Mouse (Mus musculus) testis, postnatal 10 days (tissue): ENCODE measurements at regions not wholly inside any gene's neighbourhood (a gene's known extent, or its start where the extent isn't known, plus 50 kb on each side); places are given as distances from the start of the nearest gene placed in this dataset.
A peak's percentile ranks its signal among the peaks of the same experiment; 100 is the strongest.
"Not testable (repeated sequence)": the region's sequence is repeated elsewhere in the genome, so short reads cannot be mapped to it uniquely, and the experiment has no call there.

Experiments
- DNase-seq: peaks from one replicate; pipeline ENCODE4 v3.0.0; 2021; ENCODE audit warnings: low spot score

DNA sequence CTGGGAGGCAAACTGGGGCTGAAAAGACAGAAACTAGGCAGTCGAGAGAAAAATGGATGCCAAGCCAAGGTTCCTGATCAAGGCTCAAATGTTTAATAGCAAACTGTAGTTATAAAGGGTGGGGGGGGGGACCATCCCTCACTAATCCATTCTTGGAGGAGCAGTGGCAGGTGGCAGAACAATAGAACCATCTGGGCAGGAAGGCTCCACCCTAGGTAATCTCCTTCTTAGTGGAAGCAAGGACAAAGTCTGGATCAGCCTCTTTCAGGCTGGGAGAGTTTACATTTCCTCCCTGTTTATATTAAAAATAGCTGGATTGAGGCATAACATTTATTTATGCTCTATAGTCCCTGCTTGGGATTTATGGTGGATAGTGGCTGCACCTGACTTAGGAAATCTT lies 180.8 kb downstream of the Cdh9 start:
- DNase-seq, result no peak

DNA sequence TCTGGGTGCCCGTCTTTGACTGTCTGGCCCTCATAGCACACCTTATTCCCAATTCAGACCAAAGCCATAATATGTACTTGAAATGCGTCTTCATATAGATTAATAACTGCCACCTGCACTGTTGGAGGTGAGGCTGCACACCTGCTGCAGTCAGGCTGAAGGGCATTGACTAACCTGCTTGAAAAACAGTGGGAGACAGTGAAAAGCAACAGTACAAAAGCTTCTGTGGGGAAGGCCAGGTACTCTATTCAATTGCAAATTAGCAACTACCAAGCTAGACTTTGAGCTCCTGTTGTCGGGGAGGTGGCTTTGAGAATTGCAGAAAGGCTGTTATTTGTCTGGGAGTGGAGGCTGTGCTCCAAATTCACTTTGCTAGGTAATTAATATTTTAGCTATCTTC lies 181.4 kb downstream of the Cdh9 start:
- not testable (repeated sequence) for DNase-seq

DNA sequence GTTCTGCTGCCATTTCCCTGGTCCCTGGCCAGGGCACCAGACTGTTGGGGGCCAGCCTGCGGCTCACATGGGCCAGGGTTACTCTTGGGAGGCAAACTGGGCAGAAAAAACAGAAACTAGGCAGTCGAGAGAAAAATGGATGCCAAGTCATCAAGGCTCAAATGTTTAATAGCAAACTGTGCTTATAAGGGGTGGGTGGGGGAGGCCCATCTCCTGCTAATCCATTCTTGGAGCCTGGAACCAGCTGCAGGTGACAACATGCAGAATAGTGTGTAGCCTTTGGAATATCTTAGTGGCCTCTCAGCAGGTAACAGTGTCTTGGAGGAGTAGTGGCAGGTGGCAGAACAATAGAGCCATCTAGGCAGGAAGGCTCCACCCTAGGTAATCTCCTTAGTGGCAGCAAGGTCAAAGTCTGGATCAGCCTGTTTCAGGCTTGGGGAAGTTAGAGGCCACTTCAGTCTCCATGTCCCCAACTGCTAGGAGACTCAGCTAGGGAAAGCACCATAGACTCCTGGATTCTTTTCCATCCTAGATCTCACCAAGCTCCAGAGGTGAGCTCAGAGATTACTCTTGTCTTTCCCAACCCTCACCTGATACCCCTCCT lies 186.5 kb downstream of the Cdh9 start:
- DNase-seq, result no peak

DNA sequence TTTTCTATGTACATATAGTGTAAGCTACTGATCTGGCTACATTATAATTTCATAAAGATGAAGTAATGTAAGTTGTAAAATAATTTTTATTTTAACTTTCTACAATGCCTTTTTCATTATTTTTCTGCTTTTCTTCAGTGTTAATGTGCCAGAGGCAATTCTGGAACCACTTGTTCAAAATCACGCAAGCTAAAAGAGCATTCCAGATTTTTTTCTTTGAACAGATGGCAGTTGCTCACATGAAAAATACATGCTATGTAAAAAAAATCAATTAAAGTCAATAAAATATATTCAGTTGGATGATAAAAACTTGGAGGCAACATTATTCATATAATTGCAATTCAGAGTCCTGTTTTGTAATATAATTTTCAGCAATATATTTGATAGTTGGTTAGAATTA lies 194.7 kb downstream of the Cdh9 start:
- DNase-seq, result no peak

DNA sequence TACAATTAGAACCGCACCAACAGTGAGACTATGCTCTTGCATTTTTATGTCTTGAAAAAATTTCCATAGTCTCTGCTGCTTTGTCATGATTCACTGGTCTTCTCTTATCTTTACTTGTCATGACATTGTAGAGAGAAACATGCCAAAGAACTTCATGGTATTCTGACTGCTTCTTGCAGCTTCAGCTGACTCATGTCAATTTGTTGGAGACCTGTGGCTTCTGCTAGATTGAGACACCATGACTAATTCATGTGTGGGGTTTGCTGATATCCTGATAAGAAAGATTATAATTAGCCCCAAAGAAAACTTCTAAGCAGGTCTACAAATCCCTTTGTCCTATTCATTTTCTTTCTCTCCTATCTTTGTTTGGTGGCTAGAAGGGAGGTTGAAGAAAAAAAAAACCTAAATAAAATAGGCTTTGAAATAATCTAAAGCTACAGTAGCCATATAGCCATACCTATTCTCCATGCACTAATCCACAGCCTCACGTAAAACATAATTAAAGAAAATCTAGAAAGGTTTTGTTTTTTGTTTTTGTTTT lies 204.7 kb downstream of the Cdh9 start:
- no peak for DNase-seq

DNA sequence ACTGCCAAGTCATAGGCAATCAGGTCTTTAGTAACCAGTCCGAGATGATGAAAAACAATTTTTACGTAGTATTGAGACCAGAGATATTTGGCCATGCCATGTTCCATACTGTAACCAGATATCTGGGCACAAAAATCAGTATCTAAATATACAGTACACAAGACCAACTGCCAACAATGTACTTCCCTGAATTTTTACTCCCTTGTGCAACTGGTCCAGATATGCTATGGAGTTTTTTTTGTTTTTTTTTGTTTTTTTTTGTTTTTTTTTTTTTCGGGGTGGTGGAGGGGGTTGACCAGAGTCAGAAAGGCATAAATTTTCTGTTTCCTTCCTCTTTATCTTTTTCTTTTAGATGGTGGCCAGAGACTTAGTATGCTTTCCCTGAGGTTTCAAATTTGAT lies 205.9 kb downstream of the Cdh9 start:
- no peak for DNase-seq

DNA sequence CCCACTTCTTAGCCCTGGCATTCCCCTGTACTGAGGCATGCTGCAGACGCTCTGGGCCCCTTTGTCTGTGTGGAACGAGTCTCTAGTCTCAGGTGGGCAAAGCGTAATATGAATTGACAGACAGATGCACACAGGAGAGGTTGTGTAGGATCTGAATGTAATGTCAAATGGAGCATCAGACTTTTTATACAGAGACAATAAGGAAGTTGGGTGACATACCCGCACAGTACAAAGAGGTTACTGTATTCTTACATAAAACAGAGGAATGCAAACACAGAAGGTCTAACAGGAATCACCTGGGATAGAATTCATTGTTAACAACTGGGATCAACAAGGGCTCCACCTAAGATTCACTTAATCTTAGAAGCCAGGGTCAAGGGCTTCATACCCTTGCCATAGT lies 247.3 kb downstream of the Cdh9 start:
- not testable (repeated sequence) for DNase-seq

DNA sequence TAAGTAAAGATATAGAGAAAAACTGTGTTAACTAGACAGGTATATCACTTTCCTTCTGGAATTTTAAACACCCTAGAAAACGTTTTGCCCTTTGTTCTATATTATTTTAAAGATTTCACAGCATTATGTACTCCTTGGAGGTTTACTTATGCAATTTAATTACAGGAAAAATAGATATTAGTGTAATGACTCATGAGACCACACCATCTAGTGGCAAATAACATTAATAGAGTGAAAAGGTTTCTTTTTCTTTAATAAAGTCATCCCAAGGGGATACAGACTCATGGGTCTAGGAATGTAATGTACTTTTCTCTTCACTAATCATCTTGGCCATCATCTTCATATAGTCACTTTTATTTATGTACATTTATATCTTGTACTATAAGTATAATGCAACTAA lies 262.3 kb downstream of the Cdh9 start:
- DNase-seq, result no peak

DNA sequence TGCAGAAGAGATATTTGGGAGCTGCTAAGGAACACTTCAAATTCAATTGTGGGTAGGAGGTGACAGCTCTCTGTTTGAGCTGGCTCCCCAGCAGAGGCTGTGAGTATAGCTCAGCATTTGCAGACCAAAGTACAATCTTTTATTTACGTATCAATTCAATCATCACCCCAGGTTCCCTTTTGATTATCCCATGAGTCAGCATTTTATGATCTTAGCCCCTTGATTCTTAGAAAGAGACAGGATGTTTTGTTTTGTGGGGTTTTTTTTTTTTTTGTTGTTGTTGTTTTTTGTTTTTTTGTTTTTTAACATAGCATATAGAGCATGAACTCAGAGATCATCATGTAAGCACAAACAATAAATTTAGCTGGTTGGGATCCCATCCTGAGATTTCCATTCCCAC lies 267.1 kb downstream of the Cdh9 start:
- DNase-seq, result no peak

DNA sequence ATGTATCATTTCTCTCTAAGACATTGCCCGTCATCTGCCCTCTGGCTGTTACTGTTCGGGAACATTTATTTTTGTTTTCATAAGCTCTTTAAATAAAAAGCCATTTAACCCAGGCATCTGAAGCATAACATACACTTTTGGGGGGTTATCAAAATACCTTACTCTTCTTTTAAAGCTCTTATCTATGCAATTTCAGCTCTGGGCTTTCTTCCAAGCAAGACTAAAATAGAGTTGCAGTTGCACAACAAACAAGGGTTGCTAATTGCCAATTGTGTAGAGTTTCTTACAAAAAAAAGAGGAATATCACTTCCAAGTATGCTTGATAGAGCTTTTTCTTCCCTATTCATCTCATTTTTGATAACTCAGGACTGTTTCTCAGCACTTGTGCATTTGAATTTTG lies 277.6 kb downstream of the Cdh9 start:
- no peak for DNase-seq

DNA sequence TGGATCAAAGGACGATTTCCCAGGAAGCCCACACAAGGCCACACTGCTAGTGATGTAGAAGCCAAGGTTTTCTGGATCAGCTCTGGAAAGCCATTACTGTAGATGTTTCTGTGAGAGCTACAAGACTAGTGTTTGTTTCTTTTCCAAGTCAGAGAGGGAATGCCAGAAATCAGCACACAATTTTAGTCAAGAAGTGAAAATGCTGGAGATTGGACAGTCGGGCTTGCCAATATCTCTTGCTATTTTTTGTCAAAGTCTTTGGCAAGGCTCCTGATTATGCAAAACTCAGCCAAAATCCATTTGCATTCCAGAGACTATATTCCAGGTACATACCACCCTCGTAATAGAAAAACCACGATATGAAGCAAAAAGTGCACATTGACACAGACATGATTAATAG lies 279.3 kb downstream of the Cdh9 start:
- no peak for DNase-seq

DNA sequence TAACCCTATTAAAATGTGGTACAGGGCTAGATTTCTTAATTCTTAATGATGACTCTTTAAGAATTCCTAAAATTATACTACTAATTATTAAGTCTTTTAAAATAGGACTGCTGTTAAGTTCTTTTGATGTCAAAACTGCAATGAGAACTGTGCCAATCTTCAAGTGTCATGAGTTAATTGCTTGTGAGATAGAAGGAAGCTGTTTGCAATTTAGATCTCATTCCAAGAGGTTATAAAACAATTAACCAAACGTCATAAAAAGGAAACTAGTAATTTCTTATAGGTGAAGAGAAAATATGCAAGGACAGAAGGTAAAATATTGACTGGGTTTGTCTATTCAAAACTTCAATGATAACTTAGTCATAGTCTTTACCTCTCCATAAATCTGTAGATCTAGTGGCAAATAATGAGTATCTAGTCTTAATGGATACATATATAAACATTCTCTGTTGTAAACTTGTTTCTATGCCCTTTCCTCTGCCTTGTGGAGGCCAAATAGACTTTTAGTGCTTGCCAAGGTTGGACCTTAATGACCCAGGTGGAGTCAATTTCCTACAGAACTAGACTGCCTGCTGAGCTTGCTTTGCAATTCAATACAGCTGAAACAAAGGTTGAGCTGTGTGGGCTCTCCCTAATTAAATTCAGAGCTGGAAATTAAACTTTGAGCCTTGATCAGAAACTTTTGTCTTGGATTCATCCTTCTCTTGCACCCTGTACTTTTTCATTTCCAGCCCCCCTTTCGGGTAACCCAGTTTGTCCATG lies 320.5 kb downstream of the Cdh9 start:
- no peak for DNase-seq

DNA sequence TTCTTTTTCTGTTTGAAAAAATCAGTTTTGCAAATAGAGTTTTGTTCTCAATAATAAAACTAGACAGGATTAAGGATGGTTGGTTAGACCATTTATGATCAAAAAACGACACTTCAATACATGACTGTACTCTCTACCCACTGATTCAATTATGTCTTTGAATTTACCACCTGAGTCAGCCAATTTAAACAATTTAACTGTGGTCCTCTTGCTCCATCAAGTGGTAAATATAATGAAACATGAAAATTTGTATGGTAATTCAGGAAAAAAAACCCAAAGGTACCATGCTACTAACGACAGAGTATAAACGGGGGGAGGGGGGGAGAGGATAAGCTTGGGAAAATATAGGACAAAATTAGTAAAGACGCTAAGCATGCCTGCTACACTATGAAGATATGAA lies 341.2 kb downstream of the Cdh9 start:
- DNase-seq, result no peak

DNA sequence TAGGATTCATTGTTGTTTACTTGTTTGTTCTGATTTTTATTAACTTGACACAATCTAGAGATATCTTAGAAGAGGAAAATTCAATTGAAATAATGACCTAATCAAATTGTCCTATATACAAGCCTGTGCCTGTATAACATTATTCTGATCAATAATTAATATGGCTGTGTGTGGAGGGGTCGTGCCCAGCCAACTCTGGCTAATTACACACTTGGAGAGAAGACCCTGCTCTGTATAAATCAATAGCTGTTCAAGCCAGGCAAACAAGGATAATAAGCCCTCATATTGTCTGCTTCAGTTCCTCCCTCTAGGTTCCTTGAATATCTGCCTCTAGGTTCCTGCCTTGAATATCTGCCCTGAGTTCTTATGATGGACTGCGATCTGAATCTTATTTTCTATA lies 355.5 kb downstream of the Cdh9 start:
- DNase-seq, result no peak

DNA sequence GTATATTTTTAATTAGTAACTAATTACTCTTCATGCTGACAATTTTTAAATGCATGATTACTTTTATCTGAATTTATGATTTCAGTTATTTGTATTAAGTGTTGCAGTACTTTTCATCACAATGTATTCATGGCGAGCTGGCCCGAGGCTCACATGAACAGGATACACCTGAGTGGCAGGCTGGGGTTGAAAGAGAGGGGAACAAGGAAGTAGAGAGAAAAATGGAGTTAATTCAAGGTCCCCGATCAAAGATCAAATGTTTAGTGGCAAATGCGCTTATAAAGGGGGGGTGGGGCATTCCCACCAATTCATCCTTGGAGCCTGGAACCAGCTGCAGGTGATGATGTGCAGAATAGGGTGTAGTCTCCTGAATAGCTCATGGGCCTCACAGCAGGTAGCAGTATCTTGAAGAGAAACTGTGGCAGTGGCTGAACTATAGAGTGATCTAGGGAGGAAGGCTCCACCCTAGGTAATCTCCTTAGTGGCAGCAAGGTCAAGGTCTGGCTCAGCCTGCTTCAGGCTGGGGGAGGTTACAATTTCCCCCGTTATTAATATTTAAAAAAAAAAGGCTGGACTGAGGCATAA lies 360.2 kb downstream of the Cdh9 start:
- DNase-seq, result no peak

DNA sequence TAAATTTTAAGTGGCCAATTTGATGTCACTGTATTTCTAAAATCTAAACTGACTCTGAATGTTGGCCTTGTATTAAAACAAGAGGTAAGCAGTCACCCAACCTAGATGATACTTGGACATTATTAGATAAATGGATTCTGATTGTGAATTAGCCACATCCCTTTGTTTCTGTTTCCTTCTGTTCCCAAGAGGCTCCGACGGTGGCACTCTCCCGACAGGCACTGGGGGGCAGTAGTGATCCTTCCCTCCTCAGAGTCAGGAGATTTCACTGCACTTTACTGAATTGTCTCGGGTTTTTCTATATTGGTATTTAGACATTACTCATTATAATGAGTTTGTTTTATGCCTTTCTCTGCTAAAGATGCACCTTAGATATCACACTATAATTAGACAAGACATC lies 370.4 kb downstream of the Cdh9 start:
- peak; percentile 68 for DNase-seq

DNA sequence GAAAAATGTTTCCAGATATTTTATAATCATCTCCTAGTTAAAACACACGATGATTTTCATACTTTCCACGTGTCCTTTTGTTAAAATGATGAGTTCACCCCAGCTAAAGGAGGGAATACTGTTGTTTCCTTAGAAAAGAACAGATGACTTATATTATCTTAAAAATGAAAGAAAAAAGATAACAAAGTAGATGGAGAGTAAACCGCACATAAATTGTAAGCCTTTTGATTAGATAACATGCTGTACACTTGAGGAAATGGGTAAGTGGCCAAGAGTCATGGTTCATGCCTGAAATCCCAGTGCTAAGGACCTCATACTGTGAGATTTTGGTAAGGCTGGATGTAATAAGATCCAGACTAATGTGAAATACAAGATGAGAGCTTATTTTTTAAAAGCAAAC lies 372.6 kb downstream of the Cdh9 start:
- DNase-seq, result no peak

DNA sequence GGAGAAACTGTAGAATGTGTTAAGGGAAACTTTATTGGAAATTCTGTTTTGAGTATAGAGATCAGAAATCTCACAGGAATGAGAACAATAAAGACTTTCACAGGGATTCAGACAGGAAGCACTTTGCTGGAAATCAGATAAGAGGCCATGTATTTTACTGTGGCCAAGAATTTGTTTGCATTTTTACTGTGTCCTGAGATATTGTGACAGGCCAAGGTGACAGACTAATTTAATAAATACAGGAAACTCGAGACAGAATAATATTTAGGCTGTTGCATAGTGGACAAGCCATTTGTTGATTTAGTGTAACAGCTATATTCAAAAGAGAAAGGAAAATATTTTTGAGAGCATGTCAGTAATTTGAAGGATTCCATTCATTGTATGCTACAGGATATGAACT lies 407.2 kb downstream of the Cdh9 start:
- DNase-seq, result no peak

DNA sequence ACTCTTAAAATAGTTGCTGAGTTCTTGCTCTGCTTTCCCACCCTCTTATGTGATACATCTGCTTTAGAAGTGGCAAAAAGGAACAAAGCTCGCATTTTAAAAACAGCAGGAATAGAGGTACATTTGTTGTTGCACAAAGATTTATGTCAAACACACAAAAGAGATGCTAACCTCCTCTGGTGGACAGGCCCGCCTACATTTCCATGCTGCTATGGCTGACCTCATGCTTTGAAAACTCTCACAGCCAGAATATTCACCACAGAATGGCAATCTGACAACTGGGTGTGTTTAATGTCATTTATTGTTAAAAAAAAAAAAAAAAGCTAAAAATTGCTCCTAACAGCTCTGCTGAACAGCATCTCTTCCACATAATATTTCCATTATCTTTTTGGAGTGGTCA lies 451.6 kb downstream of the Cdh9 start:
- no peak for DNase-seq

DNA sequence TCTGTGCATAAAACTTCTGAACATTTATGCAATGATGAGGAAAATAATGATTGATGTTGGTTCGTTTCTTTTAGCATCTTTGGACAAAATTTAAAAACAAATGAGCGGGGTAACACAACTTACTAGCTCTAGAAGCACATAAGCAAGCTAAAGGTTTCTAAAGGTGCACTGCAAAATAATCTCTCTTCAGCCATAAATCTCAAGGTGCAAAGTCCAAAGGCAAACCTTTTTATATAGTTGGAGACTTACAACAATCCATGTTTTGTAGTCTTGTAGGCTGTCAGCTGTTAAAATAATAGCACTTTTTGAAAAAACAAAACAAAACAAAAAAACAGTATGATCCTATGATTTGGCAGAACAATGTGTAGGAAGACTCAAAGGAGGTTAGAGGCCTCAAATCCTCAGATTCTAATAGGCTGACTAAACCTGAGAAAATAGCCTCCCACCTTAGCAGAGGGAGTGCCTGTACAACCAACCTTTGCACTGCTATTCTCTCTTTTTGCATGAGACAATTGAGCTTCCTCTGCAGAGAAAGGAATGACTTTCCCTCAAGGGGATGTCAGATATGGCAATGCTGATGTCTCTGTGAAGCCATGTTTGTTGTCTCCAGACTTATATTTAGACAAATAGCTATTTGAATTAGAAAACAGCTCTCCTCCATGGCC lies 452.9 kb downstream of the Cdh9 start:
- no peak for DNase-seq

DNA sequence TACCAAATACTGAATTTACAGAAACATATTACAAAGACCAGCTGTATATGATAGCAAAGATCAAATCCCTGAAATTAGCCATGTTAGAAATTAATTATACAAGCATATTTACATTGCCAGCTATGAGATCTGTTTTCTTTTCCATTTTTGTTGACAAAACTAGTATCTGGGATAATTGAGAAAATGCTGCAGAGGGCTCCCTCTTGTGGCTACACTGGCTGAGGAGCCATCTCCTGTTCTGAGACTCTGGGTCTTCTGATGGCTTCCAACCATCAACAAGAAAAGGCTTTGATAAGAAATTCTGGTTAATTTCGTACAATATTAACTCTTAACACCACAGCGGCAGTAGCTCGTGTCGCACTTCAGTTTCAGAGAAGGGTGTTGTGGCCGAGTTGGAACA lies 466.9 kb downstream of the Cdh9 start:
- peak; percentile 45 for DNase-seq

DNA sequence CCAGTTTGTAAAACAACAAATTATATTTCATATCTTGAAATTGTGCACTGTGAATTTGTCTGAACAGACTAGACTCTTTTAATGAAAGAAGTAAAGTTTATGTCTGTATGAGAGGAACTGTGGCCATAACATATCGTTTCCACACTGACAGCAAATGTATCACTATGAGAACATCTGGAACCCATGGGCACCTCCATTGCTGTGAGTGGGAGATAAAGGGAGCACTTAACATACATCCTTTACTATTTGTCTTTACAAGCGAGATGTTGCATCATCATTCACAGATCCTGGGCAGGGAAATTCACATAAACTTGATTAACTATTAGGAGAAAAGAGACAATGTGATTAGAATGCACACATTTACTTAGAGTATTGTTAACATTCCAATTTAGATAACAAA lies 476.2 kb downstream of the Cdh9 start:
- DNase-seq, result no peak

DNA sequence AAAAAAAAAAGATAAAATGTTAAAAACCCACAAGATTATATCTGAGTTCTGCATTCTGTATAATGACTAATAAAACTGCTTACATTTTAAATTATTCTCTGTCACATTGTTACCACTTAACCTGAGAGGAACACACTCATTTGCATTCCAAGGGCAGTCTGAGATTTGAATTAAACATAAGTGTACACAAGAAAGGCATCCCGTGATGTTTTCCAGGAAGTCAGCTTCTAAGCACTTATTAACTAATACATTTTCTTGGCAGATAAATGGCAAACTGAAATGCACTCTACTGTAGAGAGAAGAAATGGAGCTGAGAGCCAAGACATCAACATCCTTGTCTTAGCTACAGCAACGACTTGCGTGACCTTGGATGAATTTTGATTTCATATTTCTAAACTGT lies 516.5 kb downstream of the Cdh9 start:
- DNase-seq, result no peak
